Mouse (Mus musculus) stomach, embryonic 16.5 days (tissue): Measurements from ENCODE around the gene Agmo. TPM values are rescaled to one million over a fixed set of nuclear protein-coding genes. Genes with fewer than 3 reads are reported as not detected.

Experiments
- ATAC-seq: fragments of 200-750 bp; cut with Nextera tagmentation; 2 replicates; pipeline ENCODE4 v1.8.0; 2017; ENCODE audit warnings: moderate number of reproducible peaks, moderate TSS enrichment; ENCODE audit not compliant: insufficient read depth, low FRiP score
- H3K27ac ChIP-seq: fragments of 300-500 bp; sonication (generic); 2 replicates; pipeline ENCODE4 v1.5.1; 2014; ENCODE audit warnings: low read length
- H3K27me3 ChIP-seq: fragments of 300-500 bp; sonication (generic); 2 replicates; pipeline ENCODE4 v1.6.1; 2014; ENCODE audit warnings: low read length, control low read depth, mixed read lengths; ENCODE audit not compliant: control insufficient read depth, insufficient read depth
- H3K36me3 ChIP-seq: fragments of 300-500 bp; sonication (generic); 2 replicates; pipeline ENCODE4 v1.6.1; 2014; ENCODE audit warnings: low read length; ENCODE audit not compliant: control insufficient read depth, insufficient read depth
- H3K4me1 ChIP-seq: fragments of 300-500 bp; sonication (generic); 2 replicates; pipeline ENCODE4 v1.6.1; 2014; ENCODE audit warnings: low read length, control low read depth, mixed read lengths; ENCODE audit not compliant: control insufficient read depth, insufficient read depth
- H3K4me2 ChIP-seq: fragments of 300-500 bp; sonication (generic); 2 replicates; pipeline ENCODE4 v1.6.1; 2014; ENCODE audit warnings: low read depth, low read length, mixed read lengths
- H3K4me3 ChIP-seq: fragments of 300-500 bp; sonication (generic); replicated peaks from 2 replicates; pipeline ENCODE4 v1.5.1; 2014; ENCODE audit warnings: mild to moderate bottlenecking, low read length
- H3K9ac ChIP-seq: fragments of 300-500 bp; sonication (generic); 2 replicates; pipeline ENCODE4 v1.6.1; 2014; ENCODE audit warnings: low read length
- H3K9me3 ChIP-seq: fragments of 300-500 bp; sonication (generic); replicated peaks from 2 replicates; pipeline ENCODE4 v1.6.1; 2016; ENCODE audit warnings: low read length, control low read depth; ENCODE audit not compliant: control insufficient read depth
- WGBS: fragments of 180-500 bp; shearing (Covaris S2); extraction: QIAGEN DNeasy Blood & Tissue Kit; methylation state at CpG from one replicate; pipeline ENCODE4 v1.1.7; 2014; 5-methylcytosine and 5-hydroxymethylcytosine counted together
- polyA plus RNA-seq: library from polyadenylated mRNA; unstranded; fragments of >200 nt; fragmentation: Nextera tagmentation; extraction: Ambion mirVana; gene quantifications from 2 replicates; pipeline ENCODE4 v1.2.1, GENCODE M21; 2015

The Agmo gene
- polyA plus RNA-seq, 1 experiment from 2014 or later: 3.2 TPM

GRCm38 (mm10) chr12:37268636-37269152, 27.3 kb downstream of the Agmo start:
- no peaks in the 10 kb centered on the region for H3K36me3 ChIP-seq
- no peaks in the 10 kb centered on the region for H3K27me3 ChIP-seq
- no peak overlapping the region for H3K4me3 ChIP-seq
- H3K4me1 ChIP-seq: no peaks in the 10 kb centered on the region
- H3K4me2 ChIP-seq: no peak overlapping the region
- no peak overlapping the region for H3K27ac ChIP-seq
- no peaks in the 10 kb centered on the region for H3K9me3 ChIP-seq
- no peak for ATAC-seq
- 55% methylated on average over 6 of the region's 6 CpGs for WGBS
- no peak overlapping the region for H3K9ac ChIP-seq

- Histone ChIP-seq H3K9ac (no peak overlapping the region), H3K27me3 (no peaks in the 10 kb centered on the region), H3K9me3 (no peaks in the 10 kb centered on the region), H3K4me3 (no peak overlapping the region), H3K27ac (no peak overlapping the region), H3K36me3 (no peaks in the 10 kb centered on the region), H3K4me2 (no peak overlapping the region), H3K4me1 (no peaks in the 10 kb centered on the region)
- ATAC-seq: no peak
- WGBS: 59% methylated on average over 3 of the region's 3 CpGs
These were observed 31.2 kb downstream of the Agmo start for GRCm38 (mm10) chr12:37272660-37273059.

GRCm38 (mm10) chr12:37273964-37274657, 32.7 kb downstream of the Agmo start:
- Histone ChIP-seq H3K4me1 (no peaks in the 10 kb centered on the region), H3K4me3 (no peak overlapping the region), H3K27me3 (no peaks in the 10 kb centered on the region), H3K9ac (no peak overlapping the region), H3K27ac (no peak overlapping the region), H3K9me3 (no peaks in the 10 kb centered on the region), H3K4me2 (no peak overlapping the region), H3K36me3 (no peaks in the 10 kb centered on the region)
- ATAC-seq: no peak
- 69% methylated on average over 5 of the region's 5 CpGs for WGBS

- no peaks in the 10 kb centered on the region for H3K9me3 ChIP-seq
- H3K4me2 ChIP-seq: no peak overlapping the region
- H3K4me1 ChIP-seq: no peaks in the 10 kb centered on the region
- no peak overlapping the region for H3K9ac ChIP-seq
- no peak overlapping the region for H3K4me3 ChIP-seq
- no peaks in the 10 kb centered on the region for H3K36me3 ChIP-seq
- H3K27me3 ChIP-seq: no peaks in the 10 kb centered on the region
- 56% methylated on average over 2 of the region's 2 CpGs for WGBS
- H3K27ac ChIP-seq: no peak overlapping the region
- ATAC-seq: no peak
These were observed 33.2 kb downstream of the Agmo start for GRCm38 (mm10) chr12:37274658-37275019.

- Histone ChIP-seq H3K9me3 (no peaks in the 10 kb centered on the region), H3K9ac (no peak overlapping the region), H3K4me3 (no peak overlapping the region), H3K27ac (no peak overlapping the region), H3K4me1 (no peaks in the 10 kb centered on the region), H3K27me3 (no peaks in the 10 kb centered on the region), H3K36me3 (no peaks in the 10 kb centered on the region), H3K4me2 (no peak overlapping the region)
- WGBS: 51% methylated on average over 1 of the region's 1 CpGs
- no peak for ATAC-seq
These were observed 65.6 kb downstream of the Agmo start for GRCm38 (mm10) chr12:37306956-37307466.

GRCm38 (mm10) chr12:37310786-37311185, 69.3 kb downstream of the Agmo start:
- H3K4me1 ChIP-seq: no peaks in the 10 kb centered on the region
- H3K36me3 ChIP-seq: no peaks in the 10 kb centered on the region
- H3K9me3 ChIP-seq: no peaks in the 10 kb centered on the region
- WGBS: 80% methylated on average over 1 of the region's 1 CpGs
- H3K4me3 ChIP-seq: no peak overlapping the region
- H3K27ac ChIP-seq: no peak overlapping the region
- H3K27me3 ChIP-seq: no peaks in the 10 kb centered on the region
- ATAC-seq: no peak
- no peak overlapping the region for H3K9ac ChIP-seq
- H3K4me2 ChIP-seq: no peak overlapping the region

- Histone ChIP-seq H3K4me2 (no peak overlapping the region), H3K27me3 (no peaks in the 10 kb centered on the region), H3K9me3 (no peaks in the 10 kb centered on the region), H3K27ac (no peak overlapping the region), H3K36me3 (no peaks in the 10 kb centered on the region), H3K4me3 (no peak overlapping the region), H3K4me1 (no peaks in the 10 kb centered on the region), H3K9ac (no peak overlapping the region)
- no peak for ATAC-seq
- 55% methylated on average over 3 of the region's 3 CpGs for WGBS
These were observed 81.4 kb downstream of the Agmo start for GRCm38 (mm10) chr12:37322860-37323259.

GRCm38 (mm10) chr12:37334987-37335386, 93.5 kb downstream of the Agmo start:
- 47% methylated on average over 5 of the region's 5 CpGs for whole genome bisulfite sequencing
- Histone ChIP-seq H3K4me2 (no peak overlapping the region), H3K27ac (no peak overlapping the region), H3K9ac (no peak overlapping the region), H3K4me3 (no peak overlapping the region), H3K36me3 (no peaks in the 10 kb centered on the region), H3K27me3 (no peaks in the 10 kb centered on the region), H3K9me3 (no peaks in the 10 kb centered on the region), H3K4me1 (no peaks in the 10 kb centered on the region)
- ATAC-seq: no peak

GRCm38 (mm10) chr12:37344225-37344624, 102.8 kb downstream of the Agmo start:
- Histone ChIP-seq H3K9ac (no peak overlapping the region), H3K36me3 (no peaks in the 10 kb centered on the region), H3K27me3 (no peaks in the 10 kb centered on the region), H3K4me2 (no peak overlapping the region), H3K27ac (no peak overlapping the region), H3K4me1 (no peaks in the 10 kb centered on the region), H3K9me3 (no peaks in the 10 kb centered on the region), H3K4me3 (no peak overlapping the region)
- ATAC-seq: no peak
- 48% methylated on average over 5 of the region's 5 CpGs for WGBS
